Mouse (Mus musculus): ENCODE measurements around the gene Sc5d.

Gene Sc5d

GRCm38 (mm10) chr9:42260481-42260880 is 3.6 kb downstream of the Sc5d start:
- DNase-seq (ENCODE audit: low read depth): no peak

- DNase-seq (ENCODE audit: low read depth): no peak
Measured at GRCm38 (mm10) chr9:42249112-42249511, 14.9 kb downstream of the Sc5d start.

DNA sequence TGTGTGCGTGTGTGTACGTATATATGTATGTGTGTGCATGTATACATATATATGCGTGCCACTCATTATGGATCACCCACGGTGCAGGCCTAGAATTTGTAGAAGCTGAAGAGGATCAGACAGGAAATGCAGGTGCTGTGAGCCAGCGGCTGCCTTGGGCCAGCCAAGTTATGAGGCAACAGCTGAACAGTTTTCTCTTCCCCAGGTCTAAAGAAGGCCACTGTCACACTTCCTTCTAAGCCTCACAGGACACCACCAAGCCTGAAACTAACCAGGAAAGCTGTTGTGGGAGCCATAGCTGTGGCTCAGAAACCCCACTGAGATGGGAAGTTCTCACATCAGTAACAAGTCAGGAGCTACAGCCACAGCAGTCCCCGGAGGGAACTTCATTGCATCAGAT is 17.4 kb downstream of the Sc5d start:
- peak; percentile 14 for DNase-seq (ENCODE audit: low read depth)

DNA sequence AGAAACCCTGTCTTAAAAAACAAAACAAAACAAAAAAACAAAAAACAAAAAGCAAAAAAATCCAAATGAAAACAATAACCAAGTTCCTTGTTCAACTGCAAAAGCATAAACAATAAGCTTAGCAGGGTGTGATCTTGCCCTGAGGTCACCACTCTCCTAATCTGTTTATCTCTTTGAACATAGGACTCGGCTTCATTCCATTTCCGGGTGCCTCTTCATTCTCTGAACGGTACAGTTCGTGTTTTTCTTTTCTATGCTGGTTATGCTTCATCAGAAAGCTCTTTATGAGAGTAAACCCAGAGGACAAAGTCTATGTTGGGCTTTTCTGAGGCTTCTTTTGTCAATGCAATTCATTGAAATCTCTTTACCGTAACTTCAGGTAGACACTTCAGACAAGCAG is 19.9 kb downstream of the Sc5d start:
- DNase-seq (ENCODE audit: low read depth): no peak

DNA sequence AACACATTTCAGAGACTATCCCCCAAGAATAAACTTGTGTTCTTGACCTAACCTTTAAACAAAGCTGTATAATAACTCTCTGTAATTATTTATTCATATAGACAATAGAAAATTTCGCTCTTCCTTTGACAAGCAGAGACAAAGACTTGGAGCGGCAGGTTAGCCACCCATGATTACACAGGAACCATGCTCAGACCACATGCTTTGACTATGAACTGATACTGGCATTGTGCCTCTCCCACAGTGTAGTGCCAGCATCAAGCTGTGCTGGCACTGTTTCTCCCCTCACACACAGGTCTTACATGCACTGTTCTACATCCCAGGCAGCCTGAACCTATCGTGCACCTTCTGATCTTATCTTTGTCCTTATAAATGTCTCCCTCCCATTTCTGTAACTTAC is 23.0 kb downstream of the Sc5d start:
- no peak for DNase-seq (ENCODE audit: low read depth)

DNA sequence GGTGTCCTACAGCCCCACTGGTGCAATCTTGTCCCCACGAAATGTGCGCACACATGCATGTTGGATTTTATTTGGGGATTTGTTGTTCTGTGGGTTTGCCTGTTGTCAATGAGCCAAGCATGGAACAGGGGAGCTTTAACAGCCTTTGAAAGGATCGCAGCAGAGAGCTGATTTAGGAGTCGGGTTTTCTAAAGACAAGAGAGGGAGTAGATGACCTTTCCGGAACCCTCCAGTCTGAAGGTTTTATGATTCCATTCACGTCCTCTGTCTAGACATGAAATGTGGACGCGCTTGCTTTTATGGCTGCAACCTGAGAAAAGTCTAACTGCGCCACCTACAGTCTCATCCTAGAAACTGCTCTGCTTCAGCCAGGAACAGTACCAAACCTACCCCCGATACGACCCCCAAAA is 23.5 kb downstream of the Sc5d start:
- peak; percentile 31 for DNase-seq (ENCODE audit: low read depth)

- DNase-seq (ENCODE audit: low read depth): peak; percentile 15
Measured at GRCm38 (mm10) chr9:42238827-42239226, 25.2 kb downstream of the Sc5d start.

- DNase-seq (ENCODE audit: low read depth): no peak
Measured at GRCm38 (mm10) chr9:42231116-42231515, 32.9 kb downstream of the Sc5d start.

GRCm38 (mm10) chr9:42230333-42230732 is 33.7 kb downstream of the Sc5d start:
- no peak for DNase-seq (ENCODE audit: low read depth)

DNA sequence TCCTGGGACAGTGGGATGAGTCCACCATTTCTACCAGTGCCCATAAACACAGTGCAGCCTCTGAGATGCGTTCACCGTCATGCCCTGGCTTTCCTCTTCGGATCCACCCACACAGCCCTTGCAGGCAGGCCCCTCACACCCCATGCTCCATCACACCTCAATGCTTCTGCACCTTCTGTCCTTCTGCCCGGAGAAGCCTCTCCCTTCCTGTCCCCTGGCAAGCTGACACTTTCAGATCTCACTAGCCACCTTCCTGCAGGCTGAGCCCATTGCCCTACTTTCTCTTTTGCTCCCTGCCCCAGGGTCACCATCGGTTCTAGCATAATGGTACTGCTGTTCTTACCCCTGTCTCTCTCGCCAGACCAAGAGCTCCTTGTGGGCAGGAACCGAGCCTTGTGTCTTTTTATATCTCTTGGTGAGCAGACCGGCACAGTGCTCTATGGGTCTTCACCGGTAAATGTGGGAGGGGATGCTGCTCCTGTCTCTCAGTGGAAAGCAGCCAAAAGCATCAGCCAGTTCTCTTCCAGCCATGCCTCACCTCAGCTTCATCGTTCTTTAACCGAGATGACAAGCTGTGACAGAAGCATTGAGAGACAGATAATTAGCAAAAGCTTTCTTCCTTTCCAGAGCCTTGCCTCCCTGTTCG is 34.5 kb downstream of the Sc5d start:
- DNase-seq (ENCODE audit: low read depth): no peak

GRCm38 (mm10) chr9:42227804-42228203 is 36.3 kb downstream of the Sc5d start:
- DNase-seq (ENCODE audit: low read depth): no peak

GRCm38 (mm10) chr9:42219001-42219660 is 44.9 kb downstream of the Sc5d start:
- no peak for DNase-seq (ENCODE audit: low read depth)

GRCm38 (mm10) chr9:42217685-42218084 is 46.4 kb downstream of the Sc5d start:
- no peak for DNase-seq (ENCODE audit: low read depth)

GRCm38 (mm10) chr9:42214116-42214515 is 49.9 kb downstream of the Sc5d start:
- no peak for DNase-seq (ENCODE audit: low read depth)

DNA sequence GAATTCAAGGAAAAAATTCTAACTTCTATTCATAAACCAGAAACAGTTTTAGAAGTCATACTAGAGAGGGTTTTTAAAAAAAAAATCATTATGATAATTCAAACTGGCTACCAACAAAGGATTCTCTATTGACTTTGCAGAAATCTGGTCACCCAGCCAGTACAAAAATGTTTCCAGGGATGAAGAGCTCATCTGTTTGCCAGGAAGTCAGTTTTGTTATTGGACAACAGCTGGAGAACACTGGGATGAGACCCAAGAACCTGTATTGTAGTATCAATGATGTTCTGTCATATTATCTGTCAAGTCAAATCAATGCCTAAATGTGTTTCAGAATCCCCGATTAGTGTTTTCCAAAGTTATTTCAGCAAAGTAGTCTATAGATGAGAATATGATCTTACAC is 50.9 kb downstream of the Sc5d start:
- no peak for DNase-seq (ENCODE audit: low read depth)

GRCm38 (mm10) chr9:42209666-42210065 is 54.4 kb downstream of the Sc5d start:
- peak; percentile 12 for DNase-seq (ENCODE audit: low read depth)

GRCm38 (mm10) chr9:42208463-42208862 is 55.6 kb downstream of the Sc5d start:
- DNase-seq (ENCODE audit: low read depth): peak; percentile 41

DNA sequence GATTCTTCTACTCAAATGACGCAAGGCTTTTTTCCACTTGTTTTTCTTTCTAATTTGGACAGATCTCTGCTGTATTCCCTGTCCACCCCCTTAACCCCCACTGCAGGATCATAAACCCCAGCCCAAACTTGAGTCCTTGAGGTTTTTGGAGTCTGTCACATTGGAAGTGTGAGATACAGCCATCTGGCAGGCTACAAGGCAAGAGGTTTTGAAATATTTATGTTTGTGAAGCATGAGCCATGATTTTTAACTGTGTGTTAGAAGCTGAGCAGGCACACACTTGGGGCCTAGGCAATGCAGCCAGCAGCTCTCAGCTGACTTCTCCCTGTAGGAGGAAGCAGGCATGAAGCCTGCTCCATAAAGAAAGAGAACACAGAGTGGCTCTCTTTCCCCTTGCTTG is 57.3 kb downstream of the Sc5d start:
- DNase-seq (ENCODE audit: low read depth): no peak

DNA sequence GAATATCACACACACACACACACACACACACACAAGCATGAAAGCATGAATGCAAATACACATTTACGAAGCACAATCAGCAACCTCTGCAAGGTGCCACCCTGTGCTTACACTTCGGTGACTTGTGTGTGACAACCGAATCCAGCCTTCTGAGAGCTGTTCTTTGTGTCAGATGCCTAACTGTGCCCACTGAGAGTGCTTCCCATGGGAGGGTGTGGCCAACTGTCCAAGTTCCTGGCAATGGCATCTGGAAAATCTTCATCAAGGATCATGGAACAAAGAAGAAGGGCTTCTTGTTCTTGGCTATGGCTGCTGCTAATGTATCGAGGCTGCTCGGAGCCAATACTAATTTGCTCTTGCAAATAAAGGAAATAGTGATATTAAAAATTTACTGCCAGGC is 61.8 kb downstream of the Sc5d start:
- no peak for DNase-seq (ENCODE audit: low read depth)
